Mouse (Mus musculus): ENCODE measurements around the gene Ugt1a6b.

DNA sequence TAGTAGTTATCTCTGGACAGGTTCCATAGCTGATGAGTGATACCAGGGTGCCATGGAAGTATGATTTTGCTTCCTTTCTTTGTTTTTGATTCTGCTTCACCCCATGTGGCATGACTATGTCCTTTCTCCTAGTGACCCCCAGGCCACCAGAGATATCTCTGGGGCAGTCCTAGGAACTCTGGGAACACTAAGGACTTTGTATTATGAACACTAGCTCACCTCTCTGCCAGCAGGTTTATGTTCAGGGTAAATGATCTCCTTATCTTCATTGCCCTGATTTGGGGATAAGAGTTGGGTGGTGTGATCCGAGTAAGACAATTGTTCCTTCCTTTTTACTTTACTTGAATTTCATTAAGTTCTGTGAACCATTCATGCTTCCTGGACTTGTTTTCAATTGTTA lies 16.9 kb upstream of the Ugt1a6b start:
- no peak for TF ChIP-seq CTCF (IDR thresholded peaks at IDR 0.05; ENCODE audit: low read depth)
- no peak for TF ChIP-seq EP300 (IDR thresholded peaks at IDR 0.05; ENCODE audit: low read depth)

Data from liver, postnatal 0 days (tissue).